Mouse (Mus musculus): ENCODE results near the gene Aplp2.
"Not testable (repeated sequence)": the region's sequence is repeated elsewhere in the genome, so short reads cannot be mapped to it uniquely, and the experiment has no call there.

Aplp2 gene

GRCm38 (mm10) chr9:31181291-31182085 lies 30.1 kb downstream of the Aplp2 start:
- in situ Hi-C loops (cut with MboI, MseI), result no loop called here

GRCm38 (mm10) chr9:31177692-31178091 lies 33.9 kb downstream of the Aplp2 start:
- in situ Hi-C loops (cut with MboI, MseI), result loop anchor here (10.0 kb wide), 1 partner anchor 1457 kb away; the partner anchor contains the start of gene Ets1

- in situ Hi-C loops (cut with MboI, MseI), result loop anchor here (10.0 kb wide), 1 partner anchor 1458 kb away; the partner anchor contains the start of gene Ets1
Observed at GRCm38 (mm10) chr9:31176379-31177130, 35.1 kb downstream of the Aplp2 start.

- in situ Hi-C loops (cut with MboI, MseI), result loop anchor here (10.0 kb wide), 1 partner anchor 1459 kb away; the partner anchor contains the start of gene Ets1
Observed at GRCm38 (mm10) chr9:31175978-31176377, 35.6 kb downstream of the Aplp2 start.

- in situ Hi-C loops (cut with MboI, MseI), result loop anchor here (10.0 kb wide), 1 partner anchor 1459 kb away; the partner anchor contains the start of gene Ets1
Observed at GRCm38 (mm10) chr9:31175346-31175745, 36.3 kb downstream of the Aplp2 start.

- in situ Hi-C loops (cut with MboI, MseI), result no loop called here
Observed at GRCm38 (mm10) chr9:31168356-31169093, 43.1 kb downstream of the Aplp2 start.

- in situ Hi-C loops (cut with MboI, MseI), result no loop called here
Observed at GRCm38 (mm10) chr9:31167305-31167704, 44.3 kb downstream of the Aplp2 start.

- in situ Hi-C loops (cut with MboI, MseI), result not testable (repeated sequence)
Observed at GRCm38 (mm10) chr9:31165505-31165904, 46.1 kb downstream of the Aplp2 start.

- in situ Hi-C loops (cut with MboI, MseI), result loop anchor here (5.0 kb wide), 1 partner anchor 189 kb away; no protein-coding TSS in a partner anchor
Observed at GRCm38 (mm10) chr9:31163327-31163726, 48.3 kb downstream of the Aplp2 start.

- in situ Hi-C loops (cut with MboI, MseI), result loop anchor here (5.0 kb wide), 1 partner anchor 189 kb away; no protein-coding TSS in a partner anchor
Observed at GRCm38 (mm10) chr9:31162911-31163310, 48.7 kb downstream of the Aplp2 start.

GRCm38 (mm10) chr9:31159910-31160309 lies 51.7 kb downstream of the Aplp2 start:
- in situ Hi-C loops (cut with MboI, MseI), result loop anchor here (5.0 kb wide), 1 partner anchor 192 kb away; no protein-coding TSS in a partner anchor

GRCm38 (mm10) chr9:31156594-31156993 lies 55.0 kb downstream of the Aplp2 start:
- in situ Hi-C loops (cut with MboI, MseI), result no loop called here

- in situ Hi-C loops (cut with MboI, MseI), result no loop called here
Observed at GRCm38 (mm10) chr9:31151050-31151449, 60.6 kb downstream of the Aplp2 start.

- in situ Hi-C loops (cut with MboI, MseI), result no loop called here
Observed at GRCm38 (mm10) chr9:31148135-31148534, 63.5 kb downstream of the Aplp2 start.

- in situ Hi-C loops (cut with MboI, MseI), result no loop called here
Observed at GRCm38 (mm10) chr9:31145272-31145925, 66.2 kb downstream of the Aplp2 start.

GRCm38 (mm10) chr9:31142924-31143323 lies 68.7 kb downstream of the Aplp2 start:
- in situ Hi-C loops (cut with MboI, MseI), result no loop called here

- in situ Hi-C loops (cut with MboI, MseI), result no loop called here
Observed at GRCm38 (mm10) chr9:31133131-31133530, 78.5 kb downstream of the Aplp2 start.

- in situ Hi-C loops (cut with MboI, MseI), result no loop called here
Observed at GRCm38 (mm10) chr9:31131205-31131968, 80.2 kb downstream of the Aplp2 start, which contains the start of gene St14. St14 (minus strand) TSS chr9:31131853.

- in situ Hi-C loops (cut with MboI, MseI), result no loop called here
Observed at GRCm38 (mm10) chr9:31130357-31131204, 81.0 kb downstream of the Aplp2 start.

Measured in regulatory T cell (primary cell).